Mouse (Mus musculus): ENCODE data around the gene Cox15.

DNA sequence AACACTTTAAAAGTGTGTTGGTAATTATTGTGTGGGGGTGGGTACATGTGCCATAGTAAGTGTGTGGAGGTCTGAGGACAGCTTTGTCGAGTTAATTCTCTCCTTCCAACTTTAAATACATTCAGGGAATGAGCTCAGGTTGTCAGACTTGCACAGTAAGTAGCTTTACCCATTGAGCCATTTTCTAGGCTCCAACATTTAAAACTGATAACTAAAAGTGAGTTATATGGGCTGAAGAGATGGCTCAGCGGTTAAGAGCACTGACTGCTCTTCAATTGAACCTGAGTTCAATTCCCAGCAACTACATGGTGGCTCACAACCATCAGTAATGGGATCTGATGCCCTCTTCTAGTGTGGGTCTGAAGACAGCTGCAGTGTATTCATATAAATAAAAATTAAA lies 1.4 kb upstream of the Cox15 start:
- TF ChIP-seq POLR2A (IDR thresholded peaks at IDR 0.05; ENCODE audit: borderline replicate concordance, insufficient read depth, low read length): no peak
- TF ChIP-seq CTCF (IDR thresholded peaks at IDR 0.05; ENCODE audit: borderline replicate concordance, insufficient read depth, low read depth, low read length): no peak
